Mouse (Mus musculus): ENCODE measurements around the gene Dazap1. TPM values are rescaled to one million over a fixed set of nuclear protein-coding genes. Genes with fewer than 3 reads are reported as not detected.
"Not testable (repeated sequence)": the region's sequence is repeated elsewhere in the genome, so short reads cannot be mapped to it uniquely, and the experiment has no call there.

Dazap1 gene
- 100 to 1,000 TPM in 2 of 4 experiments, 10 to 100 TPM in 2; 72.3 to 125 (median 90.3) TPM for total RNA-seq (2022)

GRCm38 (mm10) chr10:80260642-80261584, at the start of gene Dazap1, which contains the start of gene Gamt:
Gene Dazap1, plus strand, starts transcription at chr10:80261486.
Gene Gamt, minus strand, starts transcription at chr10:80261012.
- DNase-seq: peak; percentile 98

DNA sequence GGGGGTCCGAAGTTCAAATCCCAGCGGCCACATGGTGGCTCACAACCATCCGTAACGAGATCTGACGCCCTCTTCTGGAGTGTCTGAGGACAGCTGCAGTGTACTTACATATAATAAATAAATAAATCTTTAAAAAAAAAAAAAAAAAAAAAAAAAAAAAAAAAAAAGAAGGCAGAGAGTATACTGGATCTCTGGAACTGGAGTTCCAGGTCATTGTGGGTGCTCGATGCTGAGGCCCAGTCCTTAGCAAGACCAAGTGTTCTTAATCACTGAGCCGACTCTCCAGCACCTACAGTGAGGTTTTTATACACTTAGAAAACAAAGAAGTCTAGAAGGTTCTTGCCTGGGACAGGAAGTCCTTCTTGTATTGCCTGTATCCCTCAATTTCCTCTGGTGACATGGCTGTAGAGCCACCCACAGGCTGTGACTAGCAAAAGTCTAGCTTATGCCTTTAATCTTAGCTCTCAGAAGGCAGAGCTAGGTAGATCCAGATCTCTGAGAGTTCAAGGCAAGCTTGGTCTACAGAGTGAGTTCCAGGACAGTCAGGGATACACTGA, 49.7 kb upstream of the Dazap1 start:
- DNase-seq: not testable (repeated sequence)

GRCm38 (mm10) chr10:80215048-80215772, 46.1 kb upstream of the Dazap1 start:
- no peak for DNase-seq

DNA sequence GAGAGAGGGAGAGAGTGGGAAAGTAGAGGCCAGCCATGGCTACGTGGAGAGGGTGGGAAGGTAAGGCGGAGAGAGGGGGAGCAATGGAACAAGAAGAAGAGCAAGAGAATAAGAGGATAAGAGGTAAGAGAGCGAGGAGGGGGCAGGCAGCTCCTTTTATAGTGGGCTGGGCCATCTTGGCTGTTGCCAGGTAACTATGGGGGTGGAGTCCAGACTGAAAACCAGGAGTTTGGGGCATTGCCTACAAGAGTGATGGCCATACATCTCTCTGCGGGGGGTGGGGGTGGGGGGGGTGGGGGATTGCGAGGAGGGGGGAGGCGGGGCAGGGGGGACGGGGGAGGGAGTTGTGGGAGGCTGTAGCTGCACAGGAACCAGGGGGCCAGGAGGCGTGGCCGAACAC, 40.6 kb upstream of the Dazap1 start:
- DNase-seq: no peak

DNA sequence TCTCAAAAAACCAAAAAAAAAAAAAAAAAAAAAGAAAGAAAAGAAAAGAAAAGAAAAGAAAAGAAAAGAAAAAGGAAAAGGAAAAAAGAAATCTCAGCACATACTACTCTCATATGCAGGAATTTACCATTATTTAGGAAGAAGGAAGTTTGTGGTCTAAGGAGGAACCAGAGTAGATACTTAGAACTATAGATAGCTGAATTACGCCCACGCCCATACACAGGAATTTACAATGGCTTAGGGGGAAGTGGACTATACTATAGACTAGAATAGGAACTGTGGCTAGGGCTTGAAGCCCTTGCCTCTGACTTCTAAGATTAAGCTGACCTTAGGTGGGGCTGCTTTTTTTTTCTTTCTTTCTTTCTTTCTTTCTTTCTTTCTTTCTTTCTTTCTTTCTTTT, 38.1 kb upstream of the Dazap1 start:
- DNase-seq: not testable (repeated sequence)

DNA sequence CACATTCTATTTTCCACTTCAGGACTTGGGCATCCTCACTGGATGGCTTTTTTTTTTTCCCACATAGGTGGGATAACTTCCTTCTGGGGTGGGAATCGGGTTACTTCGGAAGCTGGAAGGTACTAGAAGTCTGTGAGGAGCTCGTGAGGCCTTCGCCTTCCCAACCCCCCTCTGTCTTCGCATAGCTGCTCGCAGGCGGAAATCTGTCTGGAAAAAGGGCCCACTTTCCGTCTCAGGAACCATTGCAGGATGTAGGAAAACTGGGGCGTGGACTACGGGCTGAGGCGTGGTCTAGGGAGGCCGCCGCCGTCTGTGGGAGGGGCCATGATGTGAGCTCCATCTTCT, 35.2 kb upstream of the Dazap1 start:
- no peak for DNase-seq

- DNase-seq: peak; percentile 99
These were observed 34.7 kb upstream of the Dazap1 start, which contains the start of gene Mum1 for GRCm38 (mm10) chr10:80226416-80227165. Gene Mum1, plus strand, starts transcription at chr10:80226434.

GRCm38 (mm10) chr10:80227166-80227539, 34.1 kb upstream of the Dazap1 start:
- no peak for DNase-seq

- no peak for DNase-seq
These were observed 33.2 kb upstream of the Dazap1 start for GRCm38 (mm10) chr10:80227877-80228775.

- no peak for DNase-seq
These were observed 25.0 kb upstream of the Dazap1 start for GRCm38 (mm10) chr10:80236145-80236825.

DNA sequence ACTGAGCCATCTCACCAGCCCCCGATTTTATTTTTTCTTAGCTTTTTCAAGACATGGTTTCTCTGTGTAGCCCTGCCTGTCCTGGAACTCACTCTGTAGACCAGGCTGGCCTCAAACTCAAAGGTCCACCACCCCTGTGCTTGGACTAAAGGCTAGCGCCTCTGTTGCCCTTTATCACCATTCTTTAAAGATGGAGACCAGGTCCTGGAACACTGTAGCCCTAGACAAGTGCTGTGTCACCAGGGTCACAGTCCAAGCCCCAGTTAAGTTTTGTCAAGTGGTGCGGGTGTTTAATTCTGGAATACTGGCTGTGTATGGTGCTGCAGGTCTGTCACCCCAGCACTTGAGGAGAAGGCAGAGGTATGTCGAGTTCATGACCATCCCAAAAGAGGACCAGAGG, 24.3 kb upstream of the Dazap1 start:
- DNase-seq: no peak

DNA sequence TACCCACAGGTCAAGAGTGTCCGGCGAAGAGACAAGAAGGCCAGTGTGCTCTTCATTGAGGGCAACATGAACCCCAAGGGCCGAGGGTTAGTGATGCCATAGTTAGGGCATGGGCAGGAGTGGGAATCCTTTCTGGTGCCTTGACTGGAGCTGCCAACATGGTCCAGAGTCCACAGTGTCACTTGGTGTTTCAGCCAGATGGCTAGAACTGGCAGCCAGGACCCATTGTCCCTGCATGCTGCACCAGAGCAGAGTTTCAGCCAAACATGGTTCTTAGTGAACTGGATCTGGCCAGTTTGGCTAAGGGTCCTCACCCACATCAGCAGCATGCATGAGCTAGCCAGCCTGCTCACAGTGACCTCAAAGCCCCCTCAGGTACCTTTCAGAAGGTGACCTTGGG, 23.0 kb upstream of the Dazap1 start:
- DNase-seq: no peak

- no peak for DNase-seq
These were observed 21.5 kb upstream of the Dazap1 start for GRCm38 (mm10) chr10:80239791-80240190.

DNA sequence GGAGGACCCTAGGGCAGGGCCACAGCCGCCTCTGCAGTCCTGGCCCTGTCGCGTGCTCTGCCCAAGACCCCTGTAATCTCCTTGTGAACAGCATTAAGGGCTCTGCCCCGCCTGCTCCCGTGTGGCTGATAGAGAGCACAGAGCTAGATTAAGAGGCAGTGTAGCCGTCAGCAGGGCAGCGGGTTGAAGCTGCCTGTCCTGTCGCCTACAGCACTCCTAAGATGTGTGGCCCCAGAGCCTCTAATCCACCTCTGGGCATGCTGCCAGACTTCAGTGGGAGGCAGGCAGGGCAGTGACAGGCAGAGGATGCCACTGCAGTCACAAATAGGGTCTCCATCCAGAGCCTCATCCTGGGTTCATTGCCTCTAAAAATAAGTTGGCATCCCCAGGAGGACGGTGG, 19.2 kb upstream of the Dazap1 start:
- DNase-seq: no peak

- no peak for DNase-seq
These were observed 18.7 kb upstream of the Dazap1 start for GRCm38 (mm10) chr10:80242607-80243006.

DNA sequence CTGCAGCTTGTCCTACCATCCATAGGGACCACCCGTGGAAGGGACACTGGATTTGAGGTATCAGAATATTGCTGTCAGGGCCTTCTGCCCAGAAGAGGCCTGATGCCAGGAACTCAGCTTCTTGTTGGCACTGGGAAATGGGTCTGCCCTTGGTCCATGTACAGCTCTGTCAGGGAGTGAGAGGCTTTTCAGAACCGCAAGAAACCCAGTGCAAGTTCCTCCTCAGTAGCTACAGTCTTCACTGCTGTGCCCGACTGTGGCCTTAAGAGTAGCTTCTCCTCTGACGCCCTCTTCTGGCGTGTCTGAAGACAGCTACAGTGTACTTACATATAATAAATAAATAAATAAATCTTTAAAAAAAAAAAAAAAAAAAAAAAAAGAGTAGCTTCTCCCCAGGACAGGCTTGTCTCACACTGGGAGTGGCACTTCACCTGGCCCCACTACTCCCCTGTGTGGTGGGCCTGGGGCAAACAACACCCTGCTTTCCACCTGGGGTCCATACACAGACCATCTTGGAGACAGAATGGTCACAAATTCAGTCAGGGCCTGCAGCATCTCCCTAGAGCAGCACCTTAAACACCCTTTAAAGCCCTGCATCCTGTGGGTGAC, 16.4 kb upstream of the Dazap1 start:
- DNase-seq: no peak

- peak; percentile 62 for DNase-seq
These were observed 15.7 kb upstream of the Dazap1 start for GRCm38 (mm10) chr10:80245600-80245999.

- no peak for DNase-seq
These were observed 13.4 kb upstream of the Dazap1 start for GRCm38 (mm10) chr10:80247849-80248248.

- DNase-seq: not testable (repeated sequence)
These were observed 12.8 kb upstream of the Dazap1 start for GRCm38 (mm10) chr10:80248437-80248836.

GRCm38 (mm10) chr10:80248971-80249640, 12.2 kb upstream of the Dazap1 start, which contains the start of gene Ndufs7:
Gene Ndufs7, plus strand, starts transcription at chr10:80249121.
- DNase-seq: peak; percentile 94
